ENCODE assay signal across 8 mouse cellular contexts in genomic region chr7:65690869-65691268, GRCm38 (mm10). TPM values are rescaled to one million over a fixed set of nuclear protein-coding genes. Genes with fewer than 3 reads are reported as not detected.
DNase-seq lines count a peak whose midpoint lies in the region; ATAC-seq and TF ChIP-seq lines count a peak whose summit lies in the region.

Gene Tm2d3, plus strand, starts transcription at chr7:65691169.

- ATAC-seq in neural tube, embryonic 11.5 days (ENCODE audit: insufficient read depth, low FRiP score, low TSS enrichment): no peak
- no peak for ATAC-seq in embryonic facial prominence, embryonic 13.5 days (ENCODE audit: insufficient number of reproducible peaks, insufficient read depth, low FRiP score, low TSS enrichment, low read depth)
- no peak for ATAC-seq in limb, embryonic 13.5 days (ENCODE audit: low FRiP score, low read depth)
- ATAC-seq in erythroblast, adult 5-6 weeks (replicated peaks; ENCODE audit: low FRiP score, poor library complexity, severe bottlenecking): no peak

- H3K27ac ChIP-seq in neural tube, embryonic 11.5 days (ENCODE audit: low read depth, low read length): no peak within 1 kb of the TSS
- no peak within 1 kb of the TSS for H3K27ac ChIP-seq in embryonic facial prominence, embryonic 13.5 days
- H3K27ac ChIP-seq in limb, embryonic 13.5 days: no peak within 1 kb of the TSS
- no peak within 1 kb of the TSS for H3K27ac ChIP-seq in small intestine, adult 2 months (ENCODE audit: insufficient read depth, low read depth, low read length)

- H3K36me3 ChIP-seq in neural tube, embryonic 11.5 days (ENCODE audit: control insufficient read depth, insufficient read depth, low read length): no peaks in the 10 kb centered on the region
- peaks cover 19% of the 10 kb centered on the region for H3K36me3 ChIP-seq in embryonic facial prominence, embryonic 13.5 days
- H3K36me3 ChIP-seq in limb, embryonic 13.5 days: peaks cover 12% of the 10 kb centered on the region
- peaks cover 3% of the 10 kb centered on the region; the same call in 1 of the 2 replicates for H3K36me3 ChIP-seq in small intestine, adult 2 months (ENCODE audit: control insufficient read depth, insufficient read depth, low read length)

- H3K27me3 ChIP-seq in neural tube, embryonic 11.5 days (ENCODE audit: control insufficient read depth, insufficient read depth, low read length): no peaks in the 10 kb centered on the region
- no peaks in the 10 kb centered on the region for H3K27me3 ChIP-seq in embryonic facial prominence, embryonic 13.5 days
- H3K27me3 ChIP-seq in limb, embryonic 13.5 days: no peaks in the 10 kb centered on the region
- H3K27me3 ChIP-seq in small intestine, adult 2 months (ENCODE audit: control insufficient read depth, insufficient read depth, low read length): no peaks in the 10 kb centered on the region

- no peak for DNase-seq in neural tube, embryonic 11.5 days (ENCODE audit: low spot score)
- DNase-seq in neural tube, embryonic 10.5 days (ENCODE audit: extremely low spot score, low spot score): no peak
- DNase-seq in heart, postnatal 36 days: no peak
- DNase-seq in cerebellum, adult 11-12 months: no peak

- no peak within 1 kb of the TSS for H3K9ac ChIP-seq in neural tube, embryonic 11.5 days (ENCODE audit: low read length)
- no peak within 1 kb of the TSS for H3K9ac ChIP-seq in embryonic facial prominence, embryonic 13.5 days
- no peak within 1 kb of the TSS for H3K9ac ChIP-seq in limb, embryonic 13.5 days

- H3K4me1 ChIP-seq in neural tube, embryonic 11.5 days (ENCODE audit: control insufficient read depth, insufficient read depth, low read length): peaks cover 9% of the 10 kb centered on the region
- H3K4me1 ChIP-seq in embryonic facial prominence, embryonic 13.5 days: peaks cover 20% of the 10 kb centered on the region
- H3K4me1 ChIP-seq in limb, embryonic 13.5 days: peaks cover 19% of the 10 kb centered on the region
- peaks cover 3% of the 10 kb centered on the region; the same call in 1 of the 2 replicates for H3K4me1 ChIP-seq in small intestine, adult 2 months (ENCODE audit: control insufficient read depth, insufficient read depth, insufficient read length, low read length)

- intact Hi-C loops in heart, postnatal 36 days (cut with DNase I): no loop called here

- TF ChIP-seq CTCF in small intestine, adult 2 months (IDR thresholded peaks at IDR 0.05; ENCODE audit: extremely low read depth, insufficient read length, insufficient replicate concordance, low read depth, low read length): no peak

- no peak within 1 kb of the TSS for H3K4me3 ChIP-seq in neural tube, embryonic 11.5 days (ENCODE audit: low read depth, low read length)
- no peak within 1 kb of the TSS for H3K4me3 ChIP-seq in embryonic facial prominence, embryonic 13.5 days
- H3K4me3 ChIP-seq in limb, embryonic 13.5 days: no peak within 1 kb of the TSS
- H3K4me3 ChIP-seq in small intestine, adult 2 months (ENCODE audit: low read depth, low read length): no peak within 1 kb of the TSS

- H3K9me3 ChIP-seq in neural tube, embryonic 11.5 days (ENCODE audit: control insufficient read depth, low read length): no peaks in the 10 kb centered on the region
- H3K9me3 ChIP-seq in embryonic facial prominence, embryonic 13.5 days: no peaks in the 10 kb centered on the region
- no peaks in the 10 kb centered on the region for H3K9me3 ChIP-seq in limb, embryonic 13.5 days

- 88% methylated on average over 7 of the region's 7 CpGs for WGBS in neural tube, embryonic 11.5 days
- WGBS in embryonic facial prominence, embryonic 13.5 days: 84% methylated on average over 7 of the region's 7 CpGs
- 82% methylated on average over 7 of the region's 7 CpGs for WGBS in limb, embryonic 13.5 days
- 91% methylated on average over 7 of the region's 7 CpGs for WGBS in small intestine, adult 2 months

- no peak within 1 kb of the TSS for H3K4me2 ChIP-seq in neural tube, embryonic 11.5 days (ENCODE audit: low read depth)
- no peak within 1 kb of the TSS for H3K4me2 ChIP-seq in embryonic facial prominence, embryonic 13.5 days
- no peak within 1 kb of the TSS for H3K4me2 ChIP-seq in limb, embryonic 13.5 days (replicated peaks)

- no peak for TF ChIP-seq POLR2A in small intestine, adult 2 months (IDR thresholded peaks at IDR 0.05; ENCODE audit: low read depth, low read length)

RNA-seq across cellular contexts. Expression of gene Tm2d3, which starts in this region (rescaled TPM):
- 67.8 and 69.3 TPM in 2 replicates for polyA plus RNA-seq in neural tube, embryonic 11.5 days (2014; fragmentation: Nextera tagmentation; extraction: Ambion mirVana)
- polyA plus RNA-seq in embryonic facial prominence, embryonic 13.5 days (2015; fragmentation: Nextera tagmentation; extraction: Ambion mirVana): 74.7 and 81.3 TPM in 2 replicates
- total RNA-seq in heart, postnatal 36 days (2021): 10 to 100 TPM; 18.2 to 19.0 TPM
- polyA plus RNA-seq in limb, embryonic 13.5 days (2015; fragmentation: Nextera tagmentation; extraction: Ambion mirVana): 83.0 and 83.6 TPM in 2 replicates
- 43.8 and 68.1 TPM in 2 replicates for polyA plus RNA-seq in small intestine, adult 2 months (2012; rRNA removed)
- total RNA-seq in erythroblast, adult 5-6 weeks (2015; ENCODE audit: low replicate concordance): 8.8 and 28.8 TPM in 2 replicates
- 7.6 and 13.5 TPM in 2 replicates for total RNA-seq in erythroblast, adult 5-6 weeks (2017; ENCODE audit: low replicate concordance)
